Mouse (Mus musculus) olfactory bulb, adult 2 months (tissue): ENCODE data around the gene Mrps5.

Source experiments
- CTCF ChIP-seq: fragments of 200-500 bp; IDR thresholded peaks from 2 replicates; pipeline ENCODE4 v1.5.1; 2012; ENCODE audit warnings: low read depth, mild to moderate bottlenecking, low read length, moderate library complexity; ENCODE audit not compliant: insufficient read depth
- POLR2A ChIP-seq: fragments of 200-500 bp; IDR thresholded peaks from 2 replicates; pipeline ENCODE4 v1.6.1; 2012; ENCODE audit warnings: mild to moderate bottlenecking, low read depth, low read length, moderate library complexity; ENCODE audit not compliant: insufficient read depth

- no peak for TF ChIP-seq CTCF
- TF ChIP-seq POLR2A = no peak
Measured at GRCm38 (mm10) chr2:127541185-127541584, 45.8 kb upstream of the Mrps5 start, which contains the start of gene Prom2.
